Mouse (Mus musculus) lung, postnatal 0 days (tissue): Measurements from ENCODE around the gene Mgat5. TPM values are rescaled to one million over a fixed set of nuclear protein-coding genes. Genes with fewer than 3 reads are reported as not detected.
A peak's percentile ranks its signal among the peaks of the same experiment; 100 is the strongest.

Experiments
- ATAC-seq: fragments of 200-750 bp; cut with Nextera tagmentation; 2 replicates; pipeline ENCODE4 v1.8.0; 2017; ENCODE audit warnings: moderate library complexity
- DNase-seq: peaks from one replicate; pipeline ENCODE4 v3.0.0-alpha.2; 2016; ENCODE audit warnings: low spot score
- H3K27ac ChIP-seq: fragments of 300-500 bp; sonication (generic); 2 replicates; pipeline ENCODE4 v1.5.1; 2014; ENCODE audit warnings: antibody characterized with exemption, mild to moderate bottlenecking, low read length, mixed read lengths
- H3K27me3 ChIP-seq: fragments of 300-500 bp; sonication (generic); replicated peaks from 2 replicates; pipeline ENCODE4 v1.6.1; 2014; ENCODE audit warnings: low read length, mixed read lengths; ENCODE audit not compliant: insufficient read depth
- H3K36me3 ChIP-seq: fragments of 300-500 bp; sonication (generic); 2 replicates; pipeline ENCODE4 v1.6.1; 2014; ENCODE audit warnings: low read length, mixed read lengths; ENCODE audit not compliant: insufficient read depth
- H3K4me1 ChIP-seq: fragments of 300-500 bp; sonication (generic); 2 replicates; pipeline ENCODE4 v1.6.1; 2014; ENCODE audit warnings: antibody characterized with exemption, low read depth, low read length, mixed read lengths; ENCODE audit not compliant: insufficient read depth
- H3K4me2 ChIP-seq: fragments of 300-500 bp; sonication (generic); replicated peaks from 2 replicates; pipeline ENCODE4 v1.6.1; 2014; ENCODE audit warnings: low read depth, mild to moderate bottlenecking, low read length, moderate library complexity, mixed read lengths
- H3K4me3 ChIP-seq: fragments of 300-500 bp; sonication (generic); 2 replicates; pipeline ENCODE4 v1.5.1; 2014; ENCODE audit warnings: low read depth, low read length
- H3K9ac ChIP-seq: fragments of 300-500 bp; sonication (generic); replicated peaks from 2 replicates; pipeline ENCODE4 v1.6.1; 2014; ENCODE audit warnings: low read depth, mild to moderate bottlenecking
- H3K9me3 ChIP-seq: fragments of 300-500 bp; sonication (generic); 2 replicates; pipeline ENCODE4 v1.6.1; 2016; ENCODE audit warnings: low read length, mixed read lengths
- CTCF ChIP-seq: IDR thresholded peaks from 2 replicates; pipeline ENCODE4 v1.5.1; 2016; ENCODE audit warnings: antibody characterized with exemption, mild to moderate bottlenecking
- EP300 ChIP-seq: IDR thresholded peaks from 2 replicates; pipeline ENCODE4 v1.6.1; 2016; ENCODE audit warnings: antibody characterized with exemption, mild to moderate bottlenecking, control low read depth
- WGBS: fragments of 180-500 bp; shearing (Covaris S2); extraction: QIAGEN DNeasy Blood & Tissue Kit; methylation state at CpG from one replicate; pipeline ENCODE4 v1.1.7; 2014; 5-methylcytosine and 5-hydroxymethylcytosine counted together
- polyA plus RNA-seq: library from polyadenylated mRNA; unstranded; fragments of >200 nt; fragmentation: Nextera tagmentation; extraction: Ambion mirVana; gene quantifications from 2 replicates; pipeline ENCODE4 v1.2.1, GENCODE M21; 2015

Gene Mgat5
- polyA plus RNA-seq, 1 experiment from 2014 or later, result 3.5 TPM

DNA sequence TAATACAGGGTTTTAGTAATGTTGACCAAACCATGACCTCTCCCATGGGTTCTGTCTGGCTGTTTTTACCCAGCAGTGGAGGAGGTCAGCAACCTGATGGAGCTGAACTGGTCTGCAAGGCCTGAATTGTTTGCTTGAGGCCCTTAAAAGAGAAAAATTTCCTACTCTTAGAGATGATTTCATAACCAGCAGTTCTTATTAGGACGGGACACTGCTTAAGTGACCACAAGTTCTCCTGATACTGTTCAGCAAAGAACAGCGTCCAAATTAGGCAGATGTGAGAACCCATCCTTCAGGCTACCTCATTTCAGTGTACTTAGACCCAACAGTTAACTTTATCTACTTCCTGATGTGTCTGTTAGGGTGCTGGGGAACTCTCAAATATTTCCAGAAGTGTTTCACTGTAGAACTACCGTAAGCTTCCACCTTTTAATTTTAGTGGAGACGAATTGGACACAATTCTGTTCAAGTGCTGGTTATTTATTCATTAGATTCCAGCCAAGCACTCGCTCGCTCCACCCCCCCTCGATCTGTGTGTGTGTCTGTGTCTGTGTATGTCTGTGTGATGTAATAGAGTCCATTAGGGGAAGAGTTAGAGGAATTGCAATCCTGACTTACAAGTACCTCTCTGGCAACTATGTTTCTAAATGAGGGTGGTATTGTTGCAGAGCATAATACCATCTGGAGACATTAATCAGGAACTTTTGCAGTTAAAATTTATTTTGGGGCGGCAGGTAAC is 17.4 kb downstream of the Mgat5 start:
- H3K4me1 ChIP-seq, result no peaks in the 10 kb centered on the region
- 55% methylated on average over 8 of the region's 8 CpGs for WGBS

DNA sequence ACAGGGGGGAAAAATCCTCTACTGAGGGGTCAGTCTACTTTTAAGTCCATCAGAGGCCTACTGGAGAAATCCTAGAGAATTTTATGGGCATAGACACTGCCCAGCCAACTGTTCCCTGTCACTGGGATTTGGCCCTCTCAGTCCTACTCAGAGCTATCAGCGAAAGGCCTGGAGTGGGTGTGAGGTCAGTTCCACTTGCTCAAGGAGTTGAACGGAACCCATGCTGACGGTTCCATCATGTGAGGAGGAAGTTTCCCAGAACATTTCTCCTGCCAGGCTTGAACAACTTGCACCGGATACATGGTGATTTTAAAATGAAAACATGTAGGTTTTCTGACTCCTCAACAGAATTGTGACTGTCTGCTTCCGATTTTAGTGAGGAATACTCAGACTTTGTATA is 20.2 kb downstream of the Mgat5 start:
- no peak overlapping the region for H3K9ac ChIP-seq
- no peaks in the 10 kb centered on the region for H3K4me1 ChIP-seq
- H3K4me2 ChIP-seq, result no peak overlapping the region
- H3K9me3 ChIP-seq, result no peaks in the 10 kb centered on the region
- no peak overlapping the region for H3K27ac ChIP-seq
- peak; percentile 39 for DNase-seq
- no peak overlapping the region for H3K4me3 ChIP-seq
- WGBS, result 68% methylated on average over 5 of the region's 5 CpGs
- H3K36me3 ChIP-seq, result no peaks in the 10 kb centered on the region
- TF ChIP-seq EP300 (no peak), CTCF (no peak)
- ATAC-seq, result no peak; the same call in 1 of the 2 replicates
- H3K27me3 ChIP-seq, result no peaks in the 10 kb centered on the region

More for the DNA sequence above, 17.4 kb downstream of the Mgat5 start:
- Histone ChIP-seq H3K27me3 (no peaks in the 10 kb centered on the region), H3K4me3 (no peak overlapping the region), H3K9ac (no peak overlapping the region), H3K36me3 (no peaks in the 10 kb centered on the region), H3K27ac (0 out of 2 replicates have a peak overlapping the region, but pooled peaks have one; percentile 26), H3K4me2 (no peak overlapping the region), H3K9me3 (no peaks in the 10 kb centered on the region)
- DNase-seq (peak; percentile 58), ATAC-seq (peak; percentile 67)
- TF ChIP-seq CTCF, result no peak
- TF ChIP-seq EP300, result no peak

DNA sequence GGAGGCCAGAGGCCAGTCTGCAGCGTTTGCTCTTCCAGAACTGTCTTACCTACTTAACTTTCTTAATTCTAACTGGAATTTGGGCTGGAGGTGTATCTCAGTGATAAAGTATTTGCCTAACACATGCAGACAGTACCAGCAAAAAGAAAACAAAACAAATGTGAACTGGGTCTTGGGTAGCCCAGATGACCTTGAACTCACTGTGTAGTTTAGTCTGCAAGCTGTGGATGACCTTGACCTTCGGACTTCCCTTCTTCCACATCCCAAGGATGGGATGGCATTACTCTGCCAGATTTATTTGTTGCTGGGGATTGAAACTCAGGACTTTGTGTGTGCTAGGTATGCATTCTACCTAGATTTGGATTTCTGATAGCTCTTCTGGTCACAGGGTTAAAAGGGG is 24.2 kb downstream of the Mgat5 start:
- TF ChIP-seq CTCF (no peak), EP300 (no peak)
- 97% methylated on average over 2 of the region's 2 CpGs for WGBS
- no peaks in the 10 kb centered on the region for H3K36me3 ChIP-seq
- no peak overlapping the region for H3K9ac ChIP-seq
- H3K27me3 ChIP-seq, result no peaks in the 10 kb centered on the region
- H3K4me3 ChIP-seq, result no peak overlapping the region
- ATAC-seq (no peak), DNase-seq (no peak)
- H3K9me3 ChIP-seq, result no peaks in the 10 kb centered on the region
- no peak overlapping the region for H3K27ac ChIP-seq
- H3K4me2 ChIP-seq, result no peak overlapping the region
- no peaks in the 10 kb centered on the region for H3K4me1 ChIP-seq

DNA sequence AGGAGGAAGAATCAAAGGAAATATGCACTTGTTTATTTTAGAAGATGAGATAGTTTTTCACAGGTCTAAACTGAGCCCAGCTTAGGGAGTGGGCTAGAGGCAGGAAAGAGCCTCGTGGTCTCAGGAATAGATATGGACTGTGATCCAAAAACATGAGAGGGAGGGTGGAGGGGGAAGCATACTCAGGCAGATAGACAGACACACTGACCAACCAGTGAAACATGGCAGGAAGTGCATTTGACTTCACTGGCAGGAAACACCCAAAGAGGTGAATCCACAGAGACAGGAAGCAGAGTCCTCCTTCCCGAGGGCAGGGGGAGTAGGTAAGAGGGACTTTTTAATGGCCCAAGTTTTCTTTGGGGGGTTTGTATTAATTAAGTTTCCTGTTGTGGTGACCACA is 25.7 kb downstream of the Mgat5 start:
- no peak overlapping the region for H3K27ac ChIP-seq
- H3K27me3 ChIP-seq, result no peaks in the 10 kb centered on the region
- no peak overlapping the region for H3K4me2 ChIP-seq
- no peak overlapping the region for H3K4me3 ChIP-seq
- WGBS, result 27% methylated on average over 2 of the region's 2 CpGs
- TF ChIP-seq CTCF, result no peak
- TF ChIP-seq EP300, result no peak
- H3K4me1 ChIP-seq, result no peaks in the 10 kb centered on the region
- no peaks in the 10 kb centered on the region for H3K36me3 ChIP-seq
- ATAC-seq, result peak; percentile 32
- no peak overlapping the region for H3K9ac ChIP-seq
- peak; percentile 45 for DNase-seq
- H3K9me3 ChIP-seq, result no peaks in the 10 kb centered on the region

DNA sequence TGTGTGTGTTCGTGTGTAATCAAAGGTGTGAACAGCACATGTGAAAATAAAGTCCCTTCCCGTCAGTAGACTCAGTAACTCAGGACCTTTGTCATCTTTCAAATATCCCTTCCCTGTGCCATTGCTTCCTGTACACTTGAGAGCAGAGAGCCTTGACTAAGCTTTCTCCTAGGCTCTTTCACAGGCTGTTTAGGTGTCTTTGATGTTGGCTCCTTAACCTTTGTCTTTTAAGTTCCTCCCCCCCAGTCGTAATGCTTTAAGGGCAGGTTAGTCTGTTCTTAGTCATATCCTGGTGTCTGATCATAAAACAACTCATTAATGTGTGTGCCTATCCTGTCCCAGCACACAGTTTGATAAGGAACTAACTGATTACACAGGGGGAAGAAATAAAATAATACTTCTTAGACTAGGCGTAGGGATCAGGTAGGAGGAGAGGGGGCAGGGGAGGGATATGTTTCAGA is 28.4 kb downstream of the Mgat5 start:
- H3K27me3 ChIP-seq, result no peaks in the 10 kb centered on the region
- H3K4me1 ChIP-seq, result no peaks in the 10 kb centered on the region
- WGBS, result 39% methylated on average over 4 of the region's 4 CpGs
- ATAC-seq (no peak), DNase-seq (no peak)
- TF ChIP-seq EP300, result no peak
- no peak for TF ChIP-seq CTCF
- H3K9me3 ChIP-seq, result no peaks in the 10 kb centered on the region
- no peaks in the 10 kb centered on the region for H3K36me3 ChIP-seq
- no peak overlapping the region for H3K4me2 ChIP-seq
- H3K4me3 ChIP-seq, result no peak overlapping the region
- no peak overlapping the region for H3K9ac ChIP-seq
- no peak overlapping the region for H3K27ac ChIP-seq

DNA sequence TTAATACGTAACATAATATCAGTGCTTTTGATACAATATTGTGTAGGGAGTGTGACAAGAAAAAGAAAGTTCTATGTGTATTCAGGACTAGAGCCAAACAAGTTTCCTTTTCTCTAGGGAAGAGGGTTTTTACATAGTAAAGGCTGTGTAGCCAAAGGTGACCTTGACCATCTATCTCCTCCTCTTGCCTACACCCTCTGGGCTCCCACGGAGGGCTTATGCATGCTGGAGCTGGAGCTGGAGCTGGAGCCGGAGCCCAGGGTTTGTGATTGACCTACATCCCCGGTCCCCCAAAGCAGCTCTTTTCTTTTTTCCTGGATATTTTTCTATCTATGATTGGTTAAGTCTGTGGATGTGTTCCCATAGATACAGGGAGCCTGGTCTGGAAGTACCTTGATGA is 30.3 kb downstream of the Mgat5 start:
- ATAC-seq (no peak), DNase-seq (no peak)
- Histone ChIP-seq H3K9ac (no peak overlapping the region), H3K36me3 (no peaks in the 10 kb centered on the region), H3K27ac (no peak overlapping the region), H3K27me3 (no peaks in the 10 kb centered on the region), H3K4me2 (no peak overlapping the region), H3K4me3 (no peak overlapping the region), H3K9me3 (no peaks in the 10 kb centered on the region), H3K4me1 (no peaks in the 10 kb centered on the region)
- TF ChIP-seq CTCF, result no peak
- no peak for TF ChIP-seq EP300
- 76% methylated on average over 4 of the region's 4 CpGs for WGBS
